Comparison of ENCODE assay signal across 22 mouse cellular contexts in genomic region chr2:76057555-76057954, GRCm38 (mm10).
DNase-seq lines count a peak whose midpoint lies in the region; ATAC-seq and TF ChIP-seq lines count a peak whose summit lies in the region.
"Had no signal": no experiment of that assay in that cellular context is flagged by ENCODE, and none has a peak within 500 bp of the region (broad histone marks: within the 10 kb centered on the region; RNA-seq: fewer than 3 reads in every experiment).

No protein-coding gene starts in this region.

- H3K27ac ChIP-seq in hindbrain, embryonic 11.5 days (ENCODE audit: low read depth, low read length) = peak overlapping the region; percentile 51; the same call in 1 of the 2 replicates
- H3K27ac ChIP-seq in hindbrain, embryonic 12.5 days = no peak overlapping the region
- H3K27ac ChIP-seq in embryonic facial prominence, embryonic 10.5 days (replicated peaks) = peak overlapping the region; percentile 40; the same call in 1 of the 2 replicates
- 0 out of 2 replicates have a peak overlapping the region, but pooled peaks have one; percentile 83 for H3K27ac ChIP-seq in limb, embryonic 10.5 days
- no peak overlapping the region for H3K27ac ChIP-seq in cerebellum, adult 2 months (ENCODE audit: insufficient read depth, low read length)
- H3K27ac ChIP-seq: forebrain, embryonic 12.5 days; gastrocnemius, adult 2 months; heart, adult 2 months; heart, embryonic 13.5 days; hindbrain, embryonic 15.5 days had no signal

- peaks cover 5% of the 10 kb centered on the region for H3K4me1 ChIP-seq in hindbrain, embryonic 11.5 days (replicated peaks; ENCODE audit: control insufficient read depth, insufficient read depth, low read length)
- H3K4me1 ChIP-seq in hindbrain, embryonic 12.5 days = peaks cover 19% of the 10 kb centered on the region
- peaks cover 33% of the 10 kb centered on the region for H3K4me1 ChIP-seq in embryonic facial prominence, embryonic 10.5 days
- peaks cover 60% of the 10 kb centered on the region for H3K4me1 ChIP-seq in limb, embryonic 10.5 days
- no peaks in the 10 kb centered on the region for H3K4me1 ChIP-seq in cerebellum, adult 2 months (ENCODE audit: control insufficient read depth, insufficient read depth, low read length)

- no peaks in the 10 kb centered on the region for H3K36me3 ChIP-seq in hindbrain, embryonic 11.5 days (ENCODE audit: control insufficient read depth, insufficient read depth, low read length)
- H3K36me3 ChIP-seq in hindbrain, embryonic 12.5 days = no peaks in the 10 kb centered on the region
- H3K36me3 ChIP-seq in embryonic facial prominence, embryonic 10.5 days (replicated peaks) = no peaks in the 10 kb centered on the region
- H3K36me3 ChIP-seq in limb, embryonic 10.5 days = no peaks in the 10 kb centered on the region
- H3K36me3 ChIP-seq: forebrain, embryonic 12.5 days; heart, embryonic 13.5 days; hindbrain, embryonic 15.5 days had no signal

- DNase-seq in hindbrain, embryonic 11.5 days (ENCODE audit: low spot score) = no peak
- peak; percentile 31 for DNase-seq in brain, adult 2 months (ENCODE audit: low read depth, low spot score)
- no peak for DNase-seq in embryonic facial prominence, embryonic 10.5 days (ENCODE audit: low spot score)
- DNase-seq in limb, embryonic 10.5 days (ENCODE audit: low spot score) = peak; percentile 29
- no peak for DNase-seq in cerebellum, adult 2 months
- DNase-seq in heart, adult 9 months (ENCODE audit: low spot score in 2 of 2) = no peak
- no peak for DNase-seq in adrenal gland, adult 8-10 months
- DNase-seq: adrenal gland, adult 2 months; adrenal gland, postnatal 36 days; cerebellum, adult 11 months; cerebellum, adult 9-10 months; cerebellum, postnatal 36 days; gastrocnemius, adult 2 months; gastrocnemius, postnatal 36 days; heart, adult 2 months; heart, postnatal 36 days had no signal

- no peak for TF ChIP-seq CTCF in cerebellum, adult 2 months (IDR thresholded peaks at IDR 0.05; ENCODE audit: borderline replicate concordance, insufficient read depth, low read depth, low read length)

- 87% methylated on average over 7 of the region's 7 CpGs for WGBS in hindbrain, embryonic 11.5 days
- 77% methylated on average over 7 of the region's 7 CpGs for WGBS in hindbrain, embryonic 12.5 days
- WGBS in embryonic facial prominence, embryonic 10.5 days = 93% methylated on average over 7 of the region's 7 CpGs
- 80% methylated on average over 7 of the region's 7 CpGs for WGBS in limb, embryonic 10.5 days
- WGBS in cerebellum, adult 2 months = 94% methylated on average over 7 of the region's 7 CpGs

- H3K27me3 ChIP-seq in hindbrain, embryonic 11.5 days (ENCODE audit: control insufficient read depth, insufficient read depth, low read length) = no peaks in the 10 kb centered on the region
- no peaks in the 10 kb centered on the region for H3K27me3 ChIP-seq in hindbrain, embryonic 12.5 days
- no peaks in the 10 kb centered on the region for H3K27me3 ChIP-seq in embryonic facial prominence, embryonic 10.5 days (replicated peaks; ENCODE audit: low read depth, poor library complexity, severe bottlenecking)
- H3K27me3 ChIP-seq in limb, embryonic 10.5 days (ENCODE audit: low read depth, poor library complexity, severe bottlenecking) = no peaks in the 10 kb centered on the region
- no peaks in the 10 kb centered on the region for H3K27me3 ChIP-seq in cerebellum, adult 2 months (ENCODE audit: control insufficient read depth, insufficient read depth, low read length)
- H3K27me3 ChIP-seq: forebrain, embryonic 12.5 days; heart, embryonic 13.5 days; hindbrain, embryonic 15.5 days had no signal

- ATAC-seq in hindbrain, embryonic 11.5 days (ENCODE audit: low FRiP score) = no peak
- no peak for ATAC-seq in hindbrain, embryonic 12.5 days (ENCODE audit: low FRiP score)
- ATAC-seq: forebrain, embryonic 16.5 days; intestine, postnatal 0 days had no signal

- TF ChIP-seq POLR2A in cerebellum, adult 2 months (IDR thresholded peaks at IDR 0.05; ENCODE audit: borderline replicate concordance, insufficient read depth, low read length) = no peak

- no peak overlapping the region for H3K4me3 ChIP-seq in hindbrain, embryonic 11.5 days (ENCODE audit: low read depth, low read length)
- no peak overlapping the region for H3K4me3 ChIP-seq in hindbrain, embryonic 12.5 days
- no peak overlapping the region for H3K4me3 ChIP-seq in embryonic facial prominence, embryonic 10.5 days
- H3K4me3 ChIP-seq in limb, embryonic 10.5 days = no peak overlapping the region
- H3K4me3 ChIP-seq in cerebellum, adult 2 months (replicated peaks; ENCODE audit: insufficient read depth, low read depth, low read length) = no peak overlapping the region
- H3K4me3 ChIP-seq: forebrain, embryonic 12.5 days; gastrocnemius, adult 2 months; heart, adult 2 months; heart, embryonic 13.5 days; hindbrain, embryonic 15.5 days had no signal

- H3K9ac ChIP-seq in hindbrain, embryonic 11.5 days (ENCODE audit: low read depth, low read length) = no peak overlapping the region
- H3K9ac ChIP-seq in hindbrain, embryonic 12.5 days = no peak overlapping the region
- H3K9ac ChIP-seq: forebrain, embryonic 12.5 days; heart, embryonic 13.5 days; hindbrain, embryonic 15.5 days had no signal

- no peak overlapping the region for H3K4me2 ChIP-seq in hindbrain, embryonic 11.5 days (replicated peaks; ENCODE audit: low read depth, low read length)
- H3K4me2 ChIP-seq in hindbrain, embryonic 12.5 days (replicated peaks) = no peak overlapping the region
- H3K4me2 ChIP-seq: forebrain, embryonic 12.5 days; heart, embryonic 13.5 days; hindbrain, embryonic 15.5 days had no signal

- no peaks in the 10 kb centered on the region for H3K9me3 ChIP-seq in hindbrain, embryonic 11.5 days (ENCODE audit: control insufficient read depth, low read length)
- no peaks in the 10 kb centered on the region for H3K9me3 ChIP-seq in hindbrain, embryonic 12.5 days (replicated peaks)
- H3K9me3 ChIP-seq in embryonic facial prominence, embryonic 10.5 days = no peaks in the 10 kb centered on the region
- no peaks in the 10 kb centered on the region for H3K9me3 ChIP-seq in limb, embryonic 10.5 days (replicated peaks)
- H3K9me3 ChIP-seq: forebrain, embryonic 12.5 days; heart, embryonic 13.5 days; hindbrain, embryonic 15.5 days had no signal

Comparison
In these comparisons a context has a peak if more than half of its experiments do, and no peak if none do; other contexts are left out.
1. H3K27ac ChIP-seq: peak in hindbrain, embryonic 11.5 days (single experiment), embryonic facial prominence, embryonic 10.5 days (single experiment) and limb, embryonic 10.5 days (single experiment); none in hindbrain, embryonic 12.5 days (single experiment) and cerebellum, adult 2 months (single experiment).
2. DNase-seq: peak in brain, adult 2 months (single experiment) and limb, embryonic 10.5 days (single experiment); none in hindbrain, embryonic 11.5 days (single experiment), embryonic facial prominence, embryonic 10.5 days (single experiment), cerebellum, adult 2 months (0 of 2), heart, adult 9 months (0 of 2) and adrenal gland, adult 8-10 months (single experiment).